Mouse (Mus musculus) myocyte (in vitro differentiated cells): ENCODE data around the gene 3110021N24Rik.

Experiments used
- CEBPB ChIP-seq: IDR thresholded peaks from 2 replicates; pipeline ENCODE4 v1.6.1; 2011; ENCODE audit warnings: mild to moderate bottlenecking, moderate library complexity; ENCODE audit not compliant: poor library complexity, insufficient read depth, severe bottlenecking
- E2F4 ChIP-seq: IDR thresholded peaks from one replicate; pipeline ENCODE4 v1.6.1; 2011; ENCODE audit warnings: mild to moderate bottlenecking, control low read depth, moderate library complexity; ENCODE audit not compliant: insufficient read depth
- MAX ChIP-seq: IDR thresholded peaks from one replicate; pipeline ENCODE4 v1.6.1; 2011; ENCODE audit warnings: low read depth, mild to moderate bottlenecking, control low read depth
- MYOD1 ChIP-seq, 3 experiments: IDR thresholded peaks; one replicate each; pipeline ENCODE4 v1.6.1; 2011; ENCODE audit warnings: control low read depth in 2 of 3, low read depth in 2 of 3, mild to moderate bottlenecking in 2 of 3, moderate library complexity in 1 of 3; ENCODE audit not compliant: insufficient read length in 2 of 3, control insufficient read depth in 1 of 3
- POLR2A ChIP-seq: IDR thresholded peaks from one replicate; pipeline ENCODE4 v1.6.1; 2011; ENCODE audit warnings: low read depth, mild to moderate bottlenecking, control low read depth, moderate library complexity; ENCODE audit not compliant: insufficient read length
- TCF12 ChIP-seq: IDR thresholded peaks from one replicate; pipeline ENCODE4 v1.6.1; 2011; ENCODE audit warnings: mild to moderate bottlenecking, control low read depth; ENCODE audit not compliant: poor library complexity, insufficient read depth, severe bottlenecking
- TCF3 ChIP-seq: IDR thresholded peaks from one replicate; pipeline ENCODE4 v1.6.1; 2011; ENCODE audit warnings: low read depth, control low read depth; ENCODE audit not compliant: insufficient read length

GRCm38 (mm10) chr4:108811550-108811949 lies 92.1 kb downstream of the 3110021N24Rik start:
- no peak for TF ChIP-seq POLR2A
- no peak for TF ChIP-seq TCF3
- no peak for TF ChIP-seq CEBPB
- no peak for TF ChIP-seq MAX
- no peak for TF ChIP-seq MYOD1 (IDR thresholded peaks at IDR 0.05; ENCODE audit: control insufficient read depth in 1 of 3, insufficient read length in 2 of 3, low read depth in 2 of 3)
- no peak for TF ChIP-seq E2F4
- no peak for TF ChIP-seq TCF12
